Mouse (Mus musculus) ZHBTc4 (cell line): ENCODE results near the gene Ankrd11.
A peak's percentile ranks its signal among the peaks of the same experiment; 100 is the strongest.

Experiments used
- DNase-seq: peaks from one replicate; pipeline ENCODE4 v3.0.0-alpha.2; 2011; ENCODE audit warnings: low read depth, low spot score

Ankrd11 gene

DNA sequence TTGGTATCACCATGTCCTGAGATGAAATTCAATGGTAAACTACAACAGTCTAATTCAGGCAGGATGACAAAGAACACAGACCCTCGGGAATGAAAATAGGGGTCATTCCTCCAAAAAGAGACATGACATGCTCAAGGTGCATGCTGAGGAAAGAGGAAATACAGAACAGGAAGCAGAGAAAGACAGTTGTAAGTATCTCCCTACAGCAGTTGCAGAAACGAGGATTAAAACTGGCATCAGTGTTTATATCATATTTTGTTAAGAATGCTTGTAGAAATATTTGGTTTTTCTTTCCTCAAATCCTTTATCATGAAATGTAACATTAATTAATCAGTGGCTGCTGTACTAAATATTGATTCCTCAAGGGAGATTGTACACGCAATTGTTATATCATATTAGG lies 75.4 kb downstream of the Ankrd11 start:
- no peak for DNase-seq

DNA sequence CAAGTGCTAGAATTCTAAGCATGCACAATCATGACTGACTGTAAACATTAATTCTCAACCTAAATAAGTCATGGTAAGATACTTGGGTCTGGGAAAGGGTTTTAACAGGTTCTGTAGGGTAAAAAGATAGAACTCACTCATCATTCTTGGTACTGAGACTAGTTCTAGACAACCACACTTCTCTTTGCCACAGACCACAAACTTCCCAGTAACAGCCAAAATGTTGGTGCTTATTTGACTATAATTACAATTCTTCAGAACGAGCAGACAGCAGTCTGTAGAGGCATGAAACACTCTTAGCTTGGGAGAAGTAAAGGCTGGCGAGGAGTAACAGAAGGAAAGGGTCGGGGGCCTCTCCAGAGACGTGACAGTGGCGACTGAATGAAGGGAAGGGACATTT lies 80.0 kb downstream of the Ankrd11 start:
- DNase-seq = no peak

DNA sequence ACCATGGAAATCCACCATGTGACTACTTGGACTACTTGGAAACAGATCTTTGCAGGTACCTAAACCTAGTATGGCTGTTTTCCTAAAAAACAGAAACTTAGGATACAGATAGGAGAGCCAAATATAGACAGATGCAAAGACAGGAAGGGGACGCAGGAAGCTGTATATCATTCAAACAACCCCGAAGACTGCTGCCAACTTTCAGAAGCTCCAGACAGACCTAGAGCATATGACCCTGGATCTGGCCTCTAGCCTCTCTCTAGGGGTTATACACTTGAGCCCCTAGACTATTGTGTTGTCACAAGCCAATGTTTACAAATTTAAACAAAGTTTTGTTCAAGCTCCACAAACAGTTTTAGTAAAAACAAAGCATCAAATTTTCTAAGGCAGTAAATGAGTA lies 80.6 kb downstream of the Ankrd11 start:
- no peak for DNase-seq

DNA sequence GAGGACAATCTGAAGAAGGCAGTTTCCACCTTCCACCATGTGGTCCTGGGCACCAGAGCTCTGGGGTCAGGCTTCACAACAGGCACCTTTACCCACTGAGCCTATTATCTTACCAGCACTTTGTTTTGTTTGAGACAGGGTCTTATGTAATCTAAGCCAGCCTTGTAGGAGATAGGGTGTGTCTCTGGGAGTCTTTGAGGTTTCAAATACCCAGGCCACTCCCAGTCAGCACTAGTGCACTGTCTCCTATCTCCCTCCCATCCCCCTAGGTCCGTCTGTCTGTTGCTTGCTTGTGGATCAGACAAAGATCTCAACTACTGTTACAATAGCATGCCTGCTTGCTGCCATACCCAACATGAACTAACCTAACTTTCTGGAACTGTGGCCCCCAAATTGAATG lies 81.1 kb downstream of the Ankrd11 start:
- DNase-seq = peak; percentile 86

DNA sequence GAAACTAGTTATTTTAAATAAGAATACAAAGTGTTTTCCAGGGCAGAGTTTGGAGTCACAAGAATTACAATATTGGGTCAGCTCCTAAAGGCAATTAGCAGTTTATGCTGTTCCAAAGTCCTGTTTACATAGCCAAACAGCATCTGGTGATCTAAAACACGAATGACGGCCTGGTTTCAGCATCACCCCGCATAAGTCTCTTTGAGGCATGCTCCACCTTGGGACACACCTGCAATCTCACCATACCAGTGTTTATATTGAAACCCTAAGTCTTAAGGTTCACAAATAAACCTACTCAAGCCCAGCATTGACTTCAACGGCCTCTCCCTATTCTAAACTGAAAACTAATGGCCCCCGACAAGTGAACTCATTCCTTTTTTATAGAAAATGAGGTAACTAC lies 81.8 kb downstream of the Ankrd11 start:
- DNase-seq = no peak

DNA sequence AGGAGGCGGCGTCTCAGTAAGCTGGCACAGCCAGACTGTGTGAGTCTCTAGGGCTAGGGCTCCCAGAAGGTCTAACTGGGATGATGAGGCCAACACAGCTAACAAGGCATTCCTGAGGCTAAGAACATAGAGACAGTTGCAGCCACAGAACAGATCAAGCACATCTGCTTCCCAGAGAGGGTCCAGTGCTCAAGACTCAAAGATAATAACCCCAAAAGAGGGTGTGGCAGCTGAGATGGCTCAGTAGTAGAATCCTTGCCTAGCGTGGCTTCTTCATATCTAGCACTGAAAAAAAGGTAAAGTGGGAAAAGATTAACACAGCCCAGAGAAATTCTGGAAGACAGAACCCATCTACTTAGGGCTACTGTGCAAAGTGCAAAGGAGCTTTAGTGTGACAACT lies 86.1 kb downstream of the Ankrd11 start:
- no peak for DNase-seq

DNA sequence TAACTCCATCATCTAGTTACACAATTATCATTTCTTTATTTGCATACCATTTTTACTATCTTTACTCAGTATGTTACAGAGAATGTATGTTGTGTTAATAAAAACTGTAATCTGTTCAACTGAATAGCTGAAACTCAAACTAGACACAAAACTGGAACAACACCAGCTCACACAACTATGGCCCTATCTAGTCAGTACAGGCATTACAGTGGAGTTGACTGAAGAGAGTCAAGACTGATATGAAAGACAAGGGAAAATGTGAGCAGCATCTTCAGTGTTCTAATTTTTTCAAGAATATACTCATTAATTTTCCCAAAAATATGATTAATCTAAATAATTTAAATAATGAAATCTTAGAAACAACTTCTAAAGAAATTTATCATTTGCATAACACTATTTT lies 86.9 kb downstream of the Ankrd11 start:
- no peak for DNase-seq

DNA sequence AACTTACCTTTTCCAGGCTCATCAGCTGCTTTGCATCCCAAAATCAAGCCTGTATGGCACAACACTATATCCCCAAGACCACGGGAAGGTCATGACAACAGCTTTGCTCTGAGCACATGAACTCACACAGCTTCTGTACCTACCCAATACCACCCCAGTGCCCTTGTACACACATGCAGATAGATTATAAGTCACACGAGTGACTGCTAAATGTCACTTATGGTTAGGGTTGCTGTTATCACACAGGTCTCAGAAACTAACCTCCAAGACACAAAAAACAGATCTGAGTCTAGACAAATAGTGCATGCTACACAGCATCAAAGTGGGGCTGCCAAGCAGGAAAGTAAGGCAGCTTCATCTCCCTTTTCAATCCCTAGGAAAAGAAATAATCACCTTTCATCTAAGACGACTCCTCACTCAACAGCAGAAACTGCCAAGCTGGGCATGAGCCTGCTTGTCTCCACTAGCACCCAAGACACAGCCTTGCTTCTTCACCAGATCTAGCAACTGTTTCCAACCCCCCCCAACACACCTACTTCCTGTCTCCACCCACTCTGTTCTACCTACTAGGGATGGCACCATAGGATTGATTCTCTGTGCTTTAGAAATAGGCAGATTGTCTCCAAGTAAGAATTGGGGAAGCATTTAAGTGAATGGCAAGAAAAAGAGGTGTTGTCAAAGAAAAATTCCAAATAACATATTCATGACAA lies 87.8 kb downstream of the Ankrd11 start:
- no peak for DNase-seq

DNA sequence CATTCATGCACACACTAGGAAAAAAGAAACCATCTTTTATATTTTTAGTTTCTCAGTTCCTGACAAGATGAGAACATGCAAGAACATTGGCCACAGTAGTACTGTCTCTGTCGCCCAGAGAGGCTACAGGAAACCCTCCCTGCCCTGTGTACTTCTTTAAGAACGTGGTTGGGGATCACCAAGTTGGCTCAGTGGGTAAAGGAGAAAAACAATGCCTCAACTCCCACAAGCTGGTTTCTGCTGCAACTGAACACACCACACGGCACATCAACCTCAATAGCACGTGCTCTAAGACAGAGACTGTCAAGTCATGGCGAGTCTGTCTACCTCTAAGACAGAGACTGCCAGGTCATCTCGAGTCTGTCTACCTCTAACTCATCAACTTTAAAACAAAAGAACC lies 89.0 kb downstream of the Ankrd11 start:
- no peak for DNase-seq

DNA sequence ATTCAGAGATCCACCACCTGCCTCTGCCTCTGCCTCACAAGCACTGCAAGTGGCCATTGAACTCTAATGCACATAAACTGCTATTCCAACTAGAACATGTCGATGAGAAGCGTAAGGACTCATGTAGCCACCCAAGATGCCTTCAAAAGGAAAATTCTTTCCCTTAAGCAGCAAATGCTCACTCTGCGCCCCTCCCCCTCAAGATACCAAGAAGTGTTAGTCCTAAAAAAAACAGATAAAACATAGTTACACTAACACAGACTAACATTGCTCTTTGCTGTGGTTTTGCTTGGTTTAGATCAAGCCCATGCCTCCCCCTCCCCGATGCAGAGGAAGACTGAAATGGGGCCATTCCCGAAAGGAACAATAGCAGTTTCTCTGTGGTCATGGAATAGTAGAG lies 90.6 kb downstream of the Ankrd11 start:
- no peak for DNase-seq

DNA sequence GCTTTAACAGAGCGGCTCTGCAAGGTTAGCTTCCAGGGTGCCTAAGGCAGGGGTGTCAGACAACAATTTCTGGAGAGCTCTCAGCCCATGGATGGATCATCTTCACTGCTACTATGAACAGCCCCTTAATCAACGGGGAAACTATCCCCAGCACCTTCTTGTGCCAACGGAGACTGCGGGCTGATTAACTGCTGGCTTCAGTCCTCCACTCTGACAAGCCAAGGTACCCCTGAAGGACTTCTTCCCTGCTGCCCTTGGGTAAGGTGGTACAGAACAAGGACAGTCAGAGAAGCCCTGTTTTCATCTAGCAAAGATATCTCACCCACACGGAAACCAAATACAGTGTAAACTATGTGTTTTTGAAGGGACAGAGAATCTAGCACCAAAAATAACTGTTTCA lies 92.4 kb downstream of the Ankrd11 start:
- DNase-seq = no peak

DNA sequence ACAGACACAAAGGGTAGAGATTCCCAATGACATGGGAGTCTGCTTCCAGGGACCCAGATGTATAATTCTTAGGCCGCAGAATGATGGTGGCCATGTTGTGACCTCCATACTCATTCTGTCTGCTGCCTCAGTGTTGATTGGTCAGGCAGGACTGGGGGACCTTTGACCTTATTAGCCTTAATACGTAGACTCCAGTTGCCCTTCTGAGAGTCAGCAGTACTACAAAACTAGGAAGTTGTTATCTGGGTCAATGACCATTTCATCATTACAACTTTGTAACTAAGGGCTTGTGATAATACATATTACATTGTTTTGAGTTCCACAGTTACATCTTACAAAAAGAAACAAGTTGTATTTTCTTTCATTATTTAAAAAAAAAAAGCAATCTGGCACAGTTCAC lies 96.3 kb downstream of the Ankrd11 start:
- DNase-seq = no peak

DNA sequence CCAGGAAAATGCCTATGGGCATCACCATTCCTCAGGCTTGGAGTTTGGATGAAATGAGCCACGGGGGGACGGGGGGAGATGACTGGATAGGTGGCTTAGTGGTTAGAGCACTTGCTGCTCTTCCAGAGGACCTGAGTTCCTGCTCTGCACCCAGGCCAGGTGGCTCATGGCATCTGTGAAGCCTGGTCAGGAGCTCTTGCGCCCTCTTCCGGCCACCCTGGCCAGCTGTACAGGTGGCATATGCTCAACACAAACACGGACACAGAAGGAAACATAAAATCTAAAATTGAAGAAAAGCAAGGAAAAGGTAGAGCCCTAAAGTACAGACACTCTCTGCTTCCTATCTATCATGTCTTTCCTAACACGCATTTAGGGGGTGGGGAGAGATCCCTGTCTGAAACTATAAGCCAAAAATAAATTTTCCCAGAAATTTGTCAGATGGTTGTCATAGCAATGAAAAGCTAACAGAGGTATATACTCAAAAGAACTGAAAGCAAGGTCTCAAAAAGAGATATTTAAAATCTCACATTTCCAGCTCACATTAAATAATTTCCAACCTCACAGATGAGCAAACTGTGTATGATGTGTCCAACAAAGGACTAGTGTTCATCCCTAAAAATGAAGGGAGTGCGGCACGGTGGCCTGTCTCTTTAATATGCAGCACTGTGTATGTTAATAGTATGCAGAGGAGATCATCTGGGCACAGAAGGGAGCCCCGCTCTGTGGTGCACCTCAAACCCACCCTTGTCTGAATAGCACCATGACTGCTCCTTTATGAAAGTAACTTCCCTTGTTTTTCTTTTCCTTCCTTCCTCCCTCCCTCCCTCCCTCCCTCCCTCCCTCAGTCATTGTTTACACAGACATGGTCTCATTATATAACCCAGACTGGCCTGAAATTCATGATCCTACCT lies 99.0 kb downstream of the Ankrd11 start:
- DNase-seq = peak; percentile 70

DNA sequence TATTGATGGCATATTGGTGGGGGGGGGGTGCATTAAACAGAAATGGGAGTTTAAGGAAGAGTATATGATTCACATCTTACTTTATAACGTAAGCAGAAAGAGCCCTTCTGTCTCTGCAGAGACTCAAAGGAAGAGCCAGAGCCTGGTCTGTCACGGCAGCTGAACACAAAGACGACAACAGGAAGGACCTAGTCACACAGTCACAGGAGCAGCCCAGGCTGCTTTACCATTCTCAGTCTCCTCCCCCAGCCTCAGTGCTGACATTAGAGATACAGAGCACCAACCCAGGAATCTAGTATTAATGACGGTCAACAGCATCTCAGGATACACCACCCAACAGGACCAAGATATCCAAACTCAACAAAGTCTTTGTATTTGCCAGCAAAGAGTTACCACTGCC lies 103.5 kb downstream of the Ankrd11 start:
- no peak for DNase-seq

DNA sequence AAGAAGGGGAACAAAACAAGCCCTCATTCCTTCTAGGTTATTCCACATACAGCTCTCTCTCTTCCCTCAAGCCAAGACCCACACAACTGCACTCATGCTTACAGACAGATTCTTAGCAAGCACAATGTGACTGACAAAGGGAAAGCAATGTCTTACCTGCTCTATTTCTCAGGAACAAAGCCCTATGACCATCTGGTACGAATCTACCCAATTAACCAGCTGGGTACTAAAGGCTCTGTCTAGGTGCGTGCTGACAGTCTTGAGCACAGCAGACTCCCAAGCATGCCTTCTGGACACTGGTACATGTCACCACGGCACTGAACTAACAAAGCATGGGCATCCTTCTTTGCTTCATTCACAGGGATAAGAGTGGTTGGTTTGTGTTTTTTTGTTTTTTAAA lies 103.9 kb downstream of the Ankrd11 start:
- no peak for DNase-seq

DNA sequence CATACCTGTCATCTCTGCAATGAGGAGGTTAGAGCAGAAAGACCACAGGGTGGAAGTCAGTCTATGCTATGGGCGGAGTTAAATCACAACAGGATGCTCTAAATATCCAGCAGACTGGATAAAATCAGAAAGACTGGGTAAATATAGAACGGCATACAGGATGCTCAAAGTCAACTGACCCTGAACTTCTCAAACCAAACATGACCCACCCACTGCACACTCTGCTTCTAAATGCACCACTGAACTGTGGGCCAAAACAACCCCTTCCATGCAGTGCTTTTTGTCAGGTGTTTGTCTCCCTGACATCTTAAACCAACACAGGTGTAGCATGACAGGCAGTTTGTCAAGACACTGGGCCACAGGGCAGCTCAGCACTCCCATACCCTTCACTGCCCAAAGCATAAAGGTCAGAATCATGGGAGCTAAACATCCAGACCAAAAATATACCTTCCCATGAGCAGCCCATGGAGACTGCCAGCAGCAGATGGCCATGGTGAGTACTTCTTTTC lies 104.5 kb downstream of the Ankrd11 start:
- DNase-seq = no peak

DNA sequence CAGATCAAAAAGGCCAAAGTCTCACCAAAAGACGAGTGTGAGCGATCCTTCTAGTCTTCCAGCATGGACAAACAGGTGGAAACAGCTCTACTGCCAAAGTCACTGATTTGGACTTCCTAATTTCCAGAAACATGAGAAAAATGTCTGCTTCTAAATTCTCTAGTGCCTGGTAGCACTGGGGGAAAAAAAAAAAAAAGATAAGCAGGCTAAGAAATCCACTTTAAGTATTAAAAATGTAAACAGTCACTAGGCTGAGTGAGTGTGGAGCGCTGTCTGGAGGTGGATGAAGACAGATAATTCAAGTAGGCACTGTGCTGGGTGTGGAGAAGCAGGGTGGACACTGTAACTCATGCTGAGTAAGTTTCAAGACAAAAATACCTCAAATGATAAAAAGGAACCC lies 106.2 kb downstream of the Ankrd11 start:
- DNase-seq = no peak

DNA sequence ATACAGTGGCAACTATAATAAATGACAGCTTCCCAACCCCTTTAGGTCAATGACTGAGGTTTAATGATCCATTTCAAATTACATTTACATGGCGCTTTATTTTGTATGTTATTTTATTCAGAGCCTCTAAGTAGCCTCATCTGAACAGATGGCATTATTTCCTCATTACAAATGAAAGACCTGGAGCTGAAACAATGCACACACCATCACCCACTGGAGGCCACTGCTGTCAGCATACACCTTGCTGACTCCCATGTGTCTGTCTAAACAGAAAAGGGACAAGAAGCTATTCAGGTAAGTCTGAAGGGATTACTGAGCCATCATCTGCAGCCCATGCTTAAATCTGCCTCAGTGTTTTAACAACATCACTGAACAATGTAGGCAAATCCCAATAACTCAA lies 107.0 kb downstream of the Ankrd11 start:
- no peak for DNase-seq

DNA sequence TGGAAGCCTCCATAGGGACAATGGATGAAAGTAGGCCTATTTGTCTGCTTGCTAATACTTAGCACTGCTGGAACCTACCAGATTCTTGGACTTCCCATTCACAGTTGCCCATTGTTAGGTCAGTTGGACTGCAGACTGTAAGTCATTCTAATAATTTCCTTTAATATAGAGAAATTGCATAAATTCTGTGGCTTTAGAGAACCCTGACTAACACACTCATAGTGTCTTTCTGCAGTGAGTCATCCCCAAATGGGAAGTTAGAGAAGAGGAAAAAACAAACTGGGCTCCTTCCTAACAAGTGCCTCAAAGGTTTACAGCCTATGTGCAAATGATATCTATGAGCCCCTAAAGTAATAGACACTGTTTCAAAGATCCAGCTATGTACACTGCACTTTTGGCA lies 108.1 kb downstream of the Ankrd11 start:
- DNase-seq = no peak

DNA sequence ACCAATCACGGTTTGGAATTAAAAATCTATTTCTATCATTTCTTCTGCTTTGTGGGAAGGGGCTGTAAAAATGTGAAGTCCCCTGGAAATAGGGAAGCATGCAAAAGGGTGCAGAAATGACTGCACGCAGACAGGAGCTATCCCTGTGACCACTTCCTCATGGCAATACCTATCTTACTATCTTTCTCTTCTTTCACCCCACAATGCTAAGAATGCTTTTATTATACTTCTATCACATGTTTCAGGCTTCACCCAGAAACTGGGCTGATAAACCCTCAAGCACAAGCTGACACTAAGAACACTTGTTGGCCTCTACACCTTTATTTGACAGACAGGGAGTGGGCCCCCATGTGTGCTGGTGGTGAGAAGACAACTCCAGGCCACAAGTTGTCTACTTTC lies 109.5 kb downstream of the Ankrd11 start:
- DNase-seq = no peak

DNA sequence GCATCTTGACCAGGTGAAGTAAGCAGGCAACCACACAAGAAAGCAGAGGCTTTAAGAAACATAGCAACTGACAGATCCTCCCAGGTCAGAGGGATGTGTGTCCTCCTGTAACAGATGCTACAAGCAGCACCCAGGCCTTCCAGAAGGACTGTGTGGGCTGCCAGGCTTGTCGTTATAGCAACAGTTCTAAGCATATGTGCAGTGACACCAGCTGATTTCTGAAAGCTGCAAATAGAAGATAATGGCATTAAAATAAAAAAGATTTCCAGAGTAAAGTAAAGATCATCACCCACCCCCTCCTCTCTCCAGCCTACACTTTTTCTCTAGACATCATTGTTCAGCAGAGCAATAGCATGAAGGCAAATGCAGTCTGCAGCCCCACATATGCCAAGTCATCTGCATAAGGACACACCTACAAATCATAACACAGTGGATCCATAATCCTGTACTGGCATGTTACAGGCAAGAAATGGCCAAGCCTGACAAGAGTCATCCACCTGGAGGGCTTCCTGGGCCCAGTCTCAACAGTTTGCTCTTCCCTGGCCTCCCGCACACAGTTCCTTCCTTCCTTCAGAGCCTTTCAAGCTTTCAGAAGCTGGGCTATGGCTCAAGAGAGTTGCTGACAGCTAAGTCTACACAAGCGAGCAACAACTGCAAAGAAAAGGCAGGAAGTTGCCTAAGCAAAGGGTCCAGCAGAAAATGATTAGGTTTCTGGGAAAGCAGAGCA lies 110.1 kb downstream of the Ankrd11 start:
- no peak for DNase-seq

DNA sequence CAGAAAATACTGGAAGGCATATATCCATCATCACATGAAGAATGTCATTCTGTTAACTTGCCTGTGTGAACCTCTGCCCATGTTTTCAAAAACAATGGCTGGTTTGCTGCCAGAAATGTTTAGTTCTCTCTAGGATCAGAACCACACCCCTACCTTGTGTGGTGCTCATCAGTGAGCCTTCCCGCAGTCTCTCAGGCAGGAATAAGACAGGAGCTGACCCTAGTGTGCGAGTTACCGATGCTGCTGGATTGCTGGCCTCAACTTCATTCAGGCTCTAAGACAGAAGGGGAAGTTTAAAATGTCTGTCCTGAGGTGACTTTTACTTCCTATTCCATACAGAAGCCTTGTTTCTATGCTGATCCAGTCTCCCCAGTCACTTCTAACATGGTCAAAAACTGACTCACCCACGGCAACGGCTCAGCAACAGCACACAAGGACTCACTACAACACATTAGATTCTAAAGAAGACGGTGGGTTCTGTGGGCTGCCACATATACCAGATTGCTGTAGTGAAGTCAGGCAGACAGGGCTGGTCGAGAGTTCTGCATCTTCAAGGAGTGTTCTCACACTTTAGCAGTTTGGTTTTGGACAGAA lies 113.3 kb downstream of the Ankrd11 start:
- no peak for DNase-seq
